Mouse (Mus musculus) kidney, embryonic 16.5 days (tissue): ENCODE data around the gene Celf5. TPM values are rescaled to one million over a fixed set of nuclear protein-coding genes. Genes with fewer than 3 reads are reported as not detected.

Source experiments
- ATAC-seq: fragments of 200-750 bp; cut with Nextera tagmentation; 2 replicates; pipeline ENCODE4 v1.8.0; 2017; ENCODE audit warnings: moderate TSS enrichment; ENCODE audit not compliant: low FRiP score, low TSS enrichment
- H3K27ac ChIP-seq: fragments of 300-500 bp; sonication (generic); 2 replicates; pipeline ENCODE4 v1.5.1; 2014; ENCODE audit warnings: low read length
- H3K27me3 ChIP-seq: fragments of 300-500 bp; sonication (generic); 2 replicates; pipeline ENCODE4 v1.6.1; 2014; ENCODE audit warnings: low read length, control low read depth, mixed read lengths; ENCODE audit not compliant: insufficient read depth
- H3K36me3 ChIP-seq: fragments of 300-500 bp; sonication (generic); 2 replicates; pipeline ENCODE4 v1.6.1; 2014; ENCODE audit warnings: low read length, control low read depth, mixed read lengths; ENCODE audit not compliant: insufficient read depth
- H3K4me1 ChIP-seq: fragments of 300-500 bp; sonication (generic); 2 replicates; pipeline ENCODE4 v1.6.1; 2014; ENCODE audit warnings: low read length, control low read depth, mixed read lengths; ENCODE audit not compliant: insufficient read depth
- H3K4me2 ChIP-seq: fragments of 300-500 bp; sonication (generic); replicated peaks from 2 replicates; pipeline ENCODE4 v1.6.1; 2014; ENCODE audit warnings: low read depth, low read length
- H3K4me3 ChIP-seq: fragments of 300-500 bp; sonication (generic); 2 replicates; pipeline ENCODE4 v1.5.1; 2014; ENCODE audit warnings: mild to moderate bottlenecking, low read length
- H3K9ac ChIP-seq: fragments of 300-500 bp; sonication (generic); replicated peaks from 2 replicates; pipeline ENCODE4 v1.6.1; 2014; ENCODE audit warnings: low read length
- H3K9me3 ChIP-seq: fragments of 300-500 bp; sonication (generic); 2 replicates; pipeline ENCODE4 v1.6.1; 2016; ENCODE audit warnings: low read length, control low read depth
- WGBS: fragments of 180-500 bp; shearing (Covaris S2); extraction: QIAGEN DNeasy Blood & Tissue Kit; methylation state at CpG from one replicate; pipeline ENCODE4 v1.1.7; 2014; 5-methylcytosine and 5-hydroxymethylcytosine counted together
- polyA plus RNA-seq: library from polyadenylated mRNA; unstranded; fragments of >200 nt; fragmentation: Nextera tagmentation; extraction: Ambion mirVana; gene quantifications from 2 replicates; pipeline ENCODE4 v1.2.1, GENCODE M21; 2015

The Celf5 gene
- polyA plus RNA-seq, 1 experiment from 2014 or later = 0.29 TPM

DNA sequence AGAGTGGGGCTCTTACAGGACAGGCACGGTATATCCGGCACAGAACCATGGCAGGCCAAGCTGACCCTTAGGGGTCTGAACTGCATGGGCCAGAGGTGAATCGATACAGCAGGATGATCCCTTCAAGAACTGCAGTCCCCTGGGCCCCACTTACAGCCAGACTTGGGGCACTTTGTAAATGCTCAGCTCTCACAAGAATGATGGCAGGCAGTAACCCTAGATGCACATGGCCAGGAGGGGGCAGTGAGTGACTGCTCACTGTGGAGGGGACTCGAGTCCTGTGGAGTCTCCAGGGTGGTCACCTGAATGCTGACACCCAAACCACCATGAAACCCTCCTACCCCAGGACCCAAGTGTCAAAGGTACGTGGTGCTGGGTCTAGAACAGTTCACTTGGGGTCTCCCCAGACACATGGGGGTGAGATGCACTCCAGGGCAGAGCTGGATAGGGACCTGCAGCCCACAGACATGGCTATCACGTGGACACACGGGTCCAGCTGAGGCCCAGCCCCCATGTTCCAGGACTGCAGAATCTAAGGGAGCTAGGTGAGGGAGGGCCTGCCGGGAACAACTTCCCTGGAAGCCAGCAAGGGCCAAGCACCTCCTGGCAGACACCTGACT lies 11.2 kb upstream of the Celf5 start:
- Histone ChIP-seq H3K4me1 (peaks cover 16% of the 10 kb centered on the region), H3K9me3 (no peaks in the 10 kb centered on the region), H3K27me3 (no peaks in the 10 kb centered on the region), H3K27ac (no peak overlapping the region), H3K4me3 (no peak overlapping the region), H3K9ac (no peak overlapping the region), H3K4me2 (no peak overlapping the region), H3K36me3 (peaks cover 39% of the 10 kb centered on the region)
- no peak for ATAC-seq
- WGBS = 72% methylated on average over 8 of the region's 8 CpGs

- Histone ChIP-seq H3K9ac (no peak overlapping the region), H3K27me3 (no peaks in the 10 kb centered on the region), H3K4me2 (no peak overlapping the region), H3K9me3 (no peaks in the 10 kb centered on the region), H3K4me3 (no peak overlapping the region), H3K36me3 (peaks cover 49% of the 10 kb centered on the region), H3K27ac (no peak overlapping the region), H3K4me1 (peaks cover 16% of the 10 kb centered on the region)
- WGBS = 89% methylated on average over 11 of the region's 11 CpGs
- ATAC-seq = no peak
Measured at GRCm38 (mm10) chr10:81492606-81493240, 10.2 kb upstream of the Celf5 start.

DNA sequence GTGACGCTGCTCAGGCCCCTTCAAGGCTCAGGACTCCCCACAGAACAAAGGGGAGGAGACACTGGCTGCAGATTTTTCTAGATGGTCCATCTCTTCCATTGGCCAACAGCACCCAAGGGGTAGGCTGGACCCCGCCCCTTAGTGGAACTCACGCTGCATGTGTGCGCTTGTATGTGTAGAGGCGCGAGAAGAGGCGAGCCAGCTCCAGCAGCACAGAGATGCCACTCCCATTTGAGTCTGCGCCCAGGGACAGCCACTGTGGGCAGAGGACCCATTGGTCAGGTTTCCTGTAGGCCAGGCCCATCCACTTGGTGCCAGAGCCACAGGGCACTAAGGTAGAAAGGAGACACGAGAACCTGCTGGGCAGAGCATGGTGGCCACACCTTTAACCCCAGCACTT lies 8.5 kb upstream of the Celf5 start:
- no peaks in the 10 kb centered on the region for H3K9me3 ChIP-seq
- H3K4me1 ChIP-seq = peaks cover 16% of the 10 kb centered on the region
- H3K36me3 ChIP-seq = peaks cover 64% of the 10 kb centered on the region
- no peak for ATAC-seq
- no peak overlapping the region for H3K9ac ChIP-seq
- H3K27me3 ChIP-seq = no peaks in the 10 kb centered on the region
- H3K27ac ChIP-seq = no peak overlapping the region
- no peak overlapping the region for H3K4me3 ChIP-seq
- no peak overlapping the region for H3K4me2 ChIP-seq
- WGBS = 94% methylated on average over 9 of the region's 9 CpGs

DNA sequence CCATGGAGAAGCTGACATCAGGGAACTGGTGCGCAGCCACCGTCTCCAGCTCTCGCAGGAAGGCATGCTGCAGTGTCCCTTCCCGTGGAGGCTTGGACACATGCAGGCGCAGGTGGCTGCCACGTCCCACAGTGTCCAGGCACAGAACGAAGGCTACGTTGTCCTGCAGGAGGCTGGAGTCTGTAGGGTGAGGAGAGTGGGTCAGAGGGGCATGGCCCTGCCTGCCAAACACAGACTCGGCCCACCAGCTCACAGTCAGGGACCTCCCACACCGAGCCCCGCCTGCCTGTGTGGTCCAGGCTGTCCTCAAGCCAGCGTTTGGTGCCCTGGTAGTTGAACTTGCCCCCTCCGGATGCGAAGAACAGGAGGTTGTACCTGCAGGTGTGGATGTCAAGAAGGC lies 7.4 kb upstream of the Celf5 start:
- Histone ChIP-seq H3K4me1 (peaks cover 9% of the 10 kb centered on the region), H3K36me3 (peaks cover 64% of the 10 kb centered on the region), H3K9me3 (no peaks in the 10 kb centered on the region), H3K4me3 (no peak overlapping the region), H3K27ac (no peak overlapping the region), H3K4me2 (no peak overlapping the region), H3K9ac (no peak overlapping the region), H3K27me3 (no peaks in the 10 kb centered on the region)
- WGBS = 82% methylated on average over 14 of the region's 14 CpGs
- ATAC-seq = no peak

DNA sequence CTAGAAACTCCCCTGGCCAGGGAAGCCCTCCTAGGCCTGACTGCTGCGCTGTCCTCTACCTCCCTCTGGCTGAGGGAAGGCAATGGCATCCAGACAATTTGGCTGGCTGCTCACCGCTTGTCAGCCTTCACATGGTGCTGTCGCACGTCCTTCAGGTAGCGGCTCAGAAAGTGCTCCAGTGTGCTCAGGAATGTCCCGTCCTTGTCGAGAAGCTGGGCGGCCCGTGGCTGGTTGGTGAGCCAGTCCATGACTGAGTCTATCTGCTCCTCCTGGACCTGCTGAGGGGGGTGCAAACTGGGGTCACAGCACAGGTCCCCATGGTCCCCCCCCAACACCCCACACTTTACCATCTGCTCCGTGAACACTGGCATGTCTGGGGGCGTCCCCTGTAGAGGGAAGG lies 5.6 kb upstream of the Celf5 start:
- peaks cover 64% of the 10 kb centered on the region for H3K36me3 ChIP-seq
- H3K4me1 ChIP-seq = no peaks in the 10 kb centered on the region
- no peak overlapping the region for H3K4me3 ChIP-seq
- H3K4me2 ChIP-seq = no peak overlapping the region
- ATAC-seq = no peak
- no peaks in the 10 kb centered on the region for H3K27me3 ChIP-seq
- H3K9me3 ChIP-seq = no peaks in the 10 kb centered on the region; the same call in 1 of the 2 replicates
- H3K27ac ChIP-seq = no peak overlapping the region
- no peak overlapping the region for H3K9ac ChIP-seq
- 90% methylated on average over 11 of the region's 11 CpGs for WGBS

DNA sequence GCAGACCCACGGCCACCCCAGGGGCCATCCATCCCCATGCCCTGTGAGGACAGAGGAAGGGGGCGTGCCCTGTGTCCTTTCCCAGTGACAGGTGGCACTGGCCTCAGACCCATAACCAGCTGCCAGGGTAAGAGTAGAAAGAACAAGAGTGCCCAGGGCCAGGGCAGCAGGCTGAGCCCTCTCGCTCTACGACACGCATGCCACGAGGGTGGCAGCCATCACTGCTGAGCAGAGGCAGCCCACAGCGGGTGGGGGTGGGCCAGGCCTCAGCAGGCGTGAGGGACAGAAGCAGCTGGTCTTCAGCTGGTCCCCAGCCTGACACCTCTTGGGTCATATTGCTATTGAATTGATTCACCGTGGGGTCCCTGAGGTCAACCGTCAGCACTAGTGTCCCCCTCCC lies 4.0 kb upstream of the Celf5 start:
- 89% methylated on average over 10 of the region's 10 CpGs for WGBS
- peaks cover 51% of the 10 kb centered on the region for H3K36me3 ChIP-seq
- peaks cover 5% of the 10 kb centered on the region; the same call in 1 of the 2 replicates for H3K4me1 ChIP-seq
- no peak overlapping the region for H3K4me2 ChIP-seq
- no peak overlapping the region for H3K4me3 ChIP-seq
- no peak overlapping the region for H3K9ac ChIP-seq
- no peak for ATAC-seq
- H3K27me3 ChIP-seq = peaks cover 11% of the 10 kb centered on the region
- no peaks in the 10 kb centered on the region; the same call in 1 of the 2 replicates for H3K9me3 ChIP-seq
- no peak overlapping the region for H3K27ac ChIP-seq

- ATAC-seq = no peak
- Histone ChIP-seq H3K9ac (no peak overlapping the region), H3K27ac (no peak overlapping the region), H3K27me3 (peaks cover 20% of the 10 kb centered on the region), H3K9me3 (no peaks in the 10 kb centered on the region; the same call in 1 of the 2 replicates), H3K4me2 (no peak overlapping the region), H3K36me3 (peaks cover 41% of the 10 kb centered on the region), H3K4me1 (peaks cover 5% of the 10 kb centered on the region; the same call in 1 of the 2 replicates), H3K4me3 (no peak overlapping the region)
- WGBS = 70% methylated on average over 7 of the region's 7 CpGs
Measured at GRCm38 (mm10) chr10:81485479-81486018, 3.0 kb upstream of the Celf5 start.

DNA sequence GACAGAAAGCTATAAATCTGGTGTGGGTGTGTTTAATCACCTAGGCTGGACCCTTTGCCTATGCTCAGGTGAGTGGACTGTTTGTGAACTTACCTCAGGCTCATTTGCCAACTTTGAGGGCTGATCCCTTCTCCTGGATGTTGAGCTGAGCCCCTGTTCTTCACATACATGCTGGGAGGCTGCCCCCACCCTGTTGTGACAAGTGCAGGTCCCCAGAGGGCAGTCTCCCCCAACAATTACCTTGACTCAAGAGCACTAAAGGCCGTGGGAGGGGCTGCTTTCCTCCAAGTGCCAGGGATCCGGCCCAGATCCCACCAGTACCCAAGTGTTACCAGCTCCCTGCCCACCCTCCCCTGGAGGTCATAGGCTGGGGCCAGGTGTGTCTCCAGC lies 2.5 kb upstream of the Celf5 start:
- 15% methylated on average over 2 of the region's 2 CpGs for WGBS

DNA sequence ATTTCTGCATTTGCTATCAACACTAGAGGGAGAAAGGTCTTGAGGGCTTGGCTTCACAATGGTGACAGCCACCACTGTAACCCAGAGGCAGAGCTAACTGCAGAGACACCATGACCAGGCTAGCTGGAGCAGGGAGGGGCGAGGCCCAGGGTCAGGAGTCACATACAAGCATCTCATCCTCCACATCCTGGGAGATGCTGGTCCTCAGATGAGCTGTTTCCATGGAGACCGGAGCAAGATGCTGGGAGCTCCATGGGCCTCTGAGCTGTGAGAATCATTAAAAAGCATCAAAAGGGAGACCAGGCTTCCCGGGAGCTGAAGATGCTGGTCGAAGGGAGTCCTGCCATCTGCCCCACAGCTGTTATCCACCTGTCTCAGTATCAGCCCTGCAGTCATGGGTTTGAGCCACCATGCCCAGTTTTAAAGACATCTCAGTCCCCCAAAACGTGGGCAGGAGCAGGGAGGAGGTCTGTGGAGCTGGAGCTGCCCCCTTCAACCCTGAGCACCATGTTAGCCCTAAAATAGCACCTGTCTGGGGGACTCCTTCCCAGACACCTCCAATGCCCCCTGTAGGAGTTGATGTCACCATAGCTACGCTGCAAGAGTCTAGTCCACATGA lies 2.0 kb upstream of the Celf5 start:
- Histone ChIP-seq H3K27me3 (peaks cover 22% of the 10 kb centered on the region), H3K9ac (no peak overlapping the region), H3K4me1 (peaks cover 5% of the 10 kb centered on the region; the same call in 1 of the 2 replicates), H3K4me2 (no peak overlapping the region), H3K9me3 (no peaks in the 10 kb centered on the region; the same call in 1 of the 2 replicates), H3K36me3 (peaks cover 31% of the 10 kb centered on the region), H3K27ac (no peak overlapping the region), H3K4me3 (no peak overlapping the region)
- ATAC-seq = no peak
- 61% methylated on average over 6 of the region's 6 CpGs for WGBS

More for the DNA sequence above, 2.5 kb upstream of the Celf5 start:
- H3K36me3 ChIP-seq = peaks cover 36% of the 10 kb centered on the region
- ATAC-seq = no peak
- H3K27me3 ChIP-seq = peaks cover 20% of the 10 kb centered on the region
- H3K9me3 ChIP-seq = no peaks in the 10 kb centered on the region; the same call in 1 of the 2 replicates
- H3K4me1 ChIP-seq = peaks cover 5% of the 10 kb centered on the region; the same call in 1 of the 2 replicates
- H3K4me3 ChIP-seq = no peak overlapping the region
- H3K27ac ChIP-seq = no peak overlapping the region
- H3K9ac ChIP-seq = no peak overlapping the region
- no peak overlapping the region for H3K4me2 ChIP-seq
